Mouse (Mus musculus) mammary gland, adult 2 months (tissue): Measurements from ENCODE around the gene 4931409K22Rik. TPM values are rescaled to one million over a fixed set of nuclear protein-coding genes. Genes with fewer than 3 reads are reported as not detected.

ENCODE experiments used
- polyA plus RNA-seq: library from polyadenylated mRNA; depleted of rRNA; stranded (reverse); fragments of >200 nt; gene quantifications from 2 replicates; pipeline ENCODE4 v1.2.3, GENCODE M21; 2012; ENCODE audit warnings: low replicate concordance; rRNA removed

4931409K22Rik gene
- not detected in 2 replicates for polyA plus RNA-seq

GRCm38 (mm10) chr5:24556709-24557108 is at the start of gene 4931409K22Rik:
4931409K22Rik (minus strand) TSS chr5:24556809.

GRCm38 (mm10) chr5:24586547-24587199 is 30.1 kb upstream of the 4931409K22Rik start, which contains the start of gene Chpf2:
Chpf2 (plus strand) TSS chr5:24586741.

DNA sequence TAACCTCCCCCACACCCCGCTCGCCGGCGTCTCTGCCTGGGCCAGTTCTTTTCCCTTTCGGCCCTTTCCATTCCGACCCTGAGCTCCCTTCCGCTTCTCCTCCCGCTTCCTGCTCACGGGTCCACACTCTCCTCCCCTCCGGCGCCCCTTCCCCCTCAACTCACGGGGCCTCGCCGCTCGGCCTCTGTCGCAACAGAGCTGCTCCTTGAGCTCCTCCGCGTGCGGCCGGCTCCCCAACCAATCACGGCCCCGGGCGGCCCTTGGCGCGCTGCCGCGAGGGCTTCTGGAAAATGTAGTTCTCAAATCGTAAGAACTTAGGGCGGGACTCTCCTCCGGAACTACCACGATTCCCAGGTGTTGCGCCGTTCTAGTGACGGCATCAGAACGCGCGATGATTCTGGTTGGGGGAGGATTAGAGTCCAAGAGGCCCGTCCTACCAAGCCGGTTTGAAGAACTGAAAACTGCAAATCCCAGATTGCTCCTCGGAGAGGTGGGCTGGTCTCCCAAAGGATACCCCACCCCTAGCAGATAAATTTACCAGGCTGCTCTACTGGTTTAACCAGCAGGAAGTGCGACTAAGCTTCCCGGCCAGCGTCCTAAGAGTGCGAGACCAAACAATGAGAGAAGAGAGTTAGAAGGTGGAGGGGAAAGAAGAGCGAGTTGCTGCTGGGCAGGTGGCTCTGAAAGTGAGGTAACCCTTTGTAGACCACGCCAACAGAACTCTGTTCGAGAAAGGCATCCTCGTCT is 20.7 kb upstream of the 4931409K22Rik start, which contains the start of gene Abcf2:
Abcf2 (minus strand) TSS at position 285 of the 747 bp plus-strand sequence.

GRCm38 (mm10) chr5:24540387-24541143 is 16.0 kb downstream of the 4931409K22Rik start, which contains the start of gene Asb10:
Asb10 (minus strand) TSS chr5:24540978.

DNA sequence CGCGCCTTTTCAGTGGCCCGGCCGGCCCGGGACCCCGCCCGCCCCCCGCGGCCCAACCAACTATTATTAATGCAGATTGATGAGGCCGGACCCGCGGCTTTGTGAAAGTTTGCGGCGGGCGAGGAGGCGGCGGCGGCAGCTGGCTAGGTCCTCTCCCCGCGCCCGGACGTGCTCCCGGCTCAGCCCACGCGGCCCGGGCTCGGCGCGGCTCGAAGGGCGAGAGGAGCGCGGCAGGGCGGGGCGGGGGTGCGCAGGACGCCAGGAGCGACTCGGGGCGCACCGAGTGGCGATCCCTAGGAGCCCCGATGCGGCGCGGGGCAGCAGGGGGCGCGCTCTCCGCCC is 29.7 kb downstream of the 4931409K22Rik start, which contains the start of gene Gbx1:
Gbx1 (minus strand) TSS at position 314 of the 342 bp plus-strand sequence.

Other genes with a start within 250 kb of the 4931409K22Rik start
- gene Kcnh2, start 205.2 kb downstream of the 4931409K22Rik start, polyA plus RNA-seq: 13.7 and 24.4 TPM in 2 replicates
- 38.7 and 58.4 TPM in 2 replicates for gene Nos3, start 192.0 kb downstream of the 4931409K22Rik start, polyA plus RNA-seq
- 7.8 and 12.0 TPM in 2 replicates for gene Atg9b, start 164.7 kb downstream of the 4931409K22Rik start, polyA plus RNA-seq
- 97.8 and 104 TPM in 2 replicates for gene Abcb8, start 163.1 kb downstream of the 4931409K22Rik start, polyA plus RNA-seq
- 0.95 and 1.1 TPM in 2 replicates for gene Asic3, start 143.4 kb downstream of the 4931409K22Rik start, polyA plus RNA-seq
- gene Cdk5, start 133.3 kb downstream of the 4931409K22Rik start, polyA plus RNA-seq: 59.6 and 90.1 TPM in 2 replicates
- gene Slc4a2, start 133.0 kb downstream of the 4931409K22Rik start, polyA plus RNA-seq: 62.3 and 66.7 TPM in 2 replicates
- 372 and 415 TPM in 2 replicates for gene Fastk, start 111.5 kb downstream of the 4931409K22Rik start, polyA plus RNA-seq
- 57.8 and 87.6 TPM in 2 replicates for gene Tmub1, start 109.0 kb downstream of the 4931409K22Rik start, polyA plus RNA-seq
- gene Agap3, start 104.6 kb downstream of the 4931409K22Rik start, polyA plus RNA-seq: 70.6 and 92.1 TPM in 2 replicates
- gene Gbx1, start 29.6 kb downstream of the 4931409K22Rik start, polyA plus RNA-seq: 0.03 TPM in 1 of 2 replicates, not detected in the other
- 1.3 and 24.4 TPM in 2 replicates for gene Asb10, start 15.8 kb downstream of the 4931409K22Rik start, polyA plus RNA-seq
- 53.6 and 75.4 TPM in 2 replicates for gene Abcf2, start 20.7 kb upstream of the 4931409K22Rik start, polyA plus RNA-seq
- 47.7 and 76.0 TPM in 2 replicates for gene Chpf2, start 29.9 kb upstream of the 4931409K22Rik start, polyA plus RNA-seq
- gene Smarcd3, start 67.6 kb upstream of the 4931409K22Rik start, polyA plus RNA-seq: 20.4 and 39.0 TPM in 2 replicates
- gene Nub1, start 128.7 kb upstream of the 4931409K22Rik start, polyA plus RNA-seq: 52.8 and 55.2 TPM in 2 replicates
- gene Wdr86, start 173.9 kb upstream of the 4931409K22Rik start, polyA plus RNA-seq: 13.7 and 20.6 TPM in 2 replicates
- 0.83 and 3.9 TPM in 2 replicates for gene Crygn, start 201.2 kb upstream of the 4931409K22Rik start, polyA plus RNA-seq